10 mouse cellular contexts compared by ENCODE assay signal in the genomic region with DNA sequence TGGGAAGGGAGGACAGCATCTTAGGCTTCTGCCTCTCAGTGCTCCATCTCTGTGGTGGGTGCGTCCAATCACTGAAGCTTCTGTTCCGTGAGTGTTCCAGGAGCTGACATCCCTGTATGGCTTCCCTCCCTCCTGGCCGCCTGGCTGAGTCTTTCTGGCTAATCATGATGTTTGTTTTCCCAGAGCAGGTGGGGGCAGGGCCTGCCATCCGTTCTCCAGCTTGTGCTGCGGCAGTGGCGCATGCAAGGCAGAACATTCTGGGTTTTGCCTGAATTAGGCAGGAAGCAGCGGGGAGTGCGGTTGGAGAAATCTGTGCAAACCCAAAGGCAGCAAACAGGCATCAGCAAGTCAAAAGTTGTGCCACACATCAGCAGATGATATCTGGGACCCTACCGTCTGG. TPM values are rescaled to one million over a fixed set of nuclear protein-coding genes. Genes with fewer than 3 reads are reported as not detected.
A peak's percentile ranks its signal among the peaks of the same experiment; 100 is the strongest.
DNase-seq lines count a peak whose midpoint lies in the region; ATAC-seq lines count a peak whose summit lies in the region.
"Had no signal": no experiment of that assay in that cellular context is flagged by ENCODE, and none has a peak within 500 bp of the region (broad histone marks: within the 10 kb centered on the region; RNA-seq: fewer than 3 reads in every experiment).

No protein-coding gene starts in this region.

- H3K27me3 ChIP-seq in midbrain, embryonic 14.5 days (ENCODE audit: control insufficient read depth, insufficient read depth, low read length), result no peaks in the 10 kb centered on the region
- H3K27me3 ChIP-seq in midbrain, embryonic 15.5 days (replicated peaks), result no peaks in the 10 kb centered on the region
- H3K27me3 ChIP-seq in hindbrain, embryonic 12.5 days, result no peaks in the 10 kb centered on the region
- H3K27me3 ChIP-seq: lung, embryonic 15.5 days had no signal

- 56% methylated on average over 9 of the region's 9 CpGs for WGBS in midbrain, embryonic 14.5 days
- WGBS in midbrain, embryonic 15.5 days, result 45% methylated on average over 9 of the region's 9 CpGs
- 48% methylated on average over 9 of the region's 9 CpGs for WGBS in hindbrain, embryonic 12.5 days

- peak overlapping the region; percentile 20; the same call in 1 of the 2 replicates for H3K9ac ChIP-seq in midbrain, embryonic 14.5 days (replicated peaks; ENCODE audit: low read length)
- no peak overlapping the region for H3K9ac ChIP-seq in midbrain, embryonic 15.5 days
- H3K9ac ChIP-seq in hindbrain, embryonic 12.5 days, result no peak overlapping the region
- H3K9ac ChIP-seq: lung, embryonic 15.5 days had no signal

- peaks cover 20% of the 10 kb centered on the region for H3K4me1 ChIP-seq in midbrain, embryonic 14.5 days (ENCODE audit: control insufficient read depth, insufficient read depth, low read length)
- H3K4me1 ChIP-seq in midbrain, embryonic 15.5 days, result peaks cover 26% of the 10 kb centered on the region
- H3K4me1 ChIP-seq in hindbrain, embryonic 12.5 days, result peaks cover 36% of the 10 kb centered on the region

- 0 out of 2 replicates have a peak overlapping the region, but pooled peaks have one; percentile 8 for H3K27ac ChIP-seq in midbrain, embryonic 14.5 days (replicated peaks; ENCODE audit: low read depth, low read length)
- no peak overlapping the region for H3K27ac ChIP-seq in midbrain, embryonic 15.5 days
- H3K27ac ChIP-seq in hindbrain, embryonic 12.5 days, result peak overlapping the region; percentile 2; the same call in 1 of the 2 replicates
- H3K27ac ChIP-seq: lung, embryonic 15.5 days had no signal

- H3K9me3 ChIP-seq in midbrain, embryonic 14.5 days (ENCODE audit: control insufficient read depth, low read length), result no peaks in the 10 kb centered on the region
- no peaks in the 10 kb centered on the region for H3K9me3 ChIP-seq in midbrain, embryonic 15.5 days
- no peaks in the 10 kb centered on the region for H3K9me3 ChIP-seq in hindbrain, embryonic 12.5 days (replicated peaks)
- H3K9me3 ChIP-seq: lung, embryonic 15.5 days had no signal

- no peaks in the 10 kb centered on the region for H3K36me3 ChIP-seq in midbrain, embryonic 14.5 days (ENCODE audit: control insufficient read depth, insufficient read depth, low read length)
- H3K36me3 ChIP-seq in midbrain, embryonic 15.5 days (replicated peaks), result no peaks in the 10 kb centered on the region
- no peaks in the 10 kb centered on the region for H3K36me3 ChIP-seq in hindbrain, embryonic 12.5 days
- H3K36me3 ChIP-seq: lung, embryonic 15.5 days had no signal

- H3K4me3 ChIP-seq in midbrain, embryonic 14.5 days (replicated peaks; ENCODE audit: low read depth, low read length), result no peak overlapping the region
- H3K4me3 ChIP-seq in midbrain, embryonic 15.5 days, result no peak overlapping the region
- no peak overlapping the region for H3K4me3 ChIP-seq in hindbrain, embryonic 12.5 days
- H3K4me3 ChIP-seq: lung, embryonic 15.5 days had no signal

- ATAC-seq in midbrain, embryonic 14.5 days (ENCODE audit: low FRiP score, low TSS enrichment), result no peak
- no peak; the same call in 1 of the 2 replicates for ATAC-seq in midbrain, embryonic 15.5 days (replicated peaks)
- no peak for ATAC-seq in hindbrain, embryonic 12.5 days (ENCODE audit: low FRiP score)

- peak; percentile 46 for DNase-seq in midbrain, embryonic 14.5 days
- peak; percentile 71 for DNase-seq in left cerebral cortex, postnatal 25 days (ENCODE audit: low spot score in 2 of 2)
- peak; percentile 64 for DNase-seq in telencephalon, adult 2 months (ENCODE audit: low read depth, low spot score)
- DNase-seq in cerebellum, adult 11-12 months, result no peak
- no peak for DNase-seq in adipocyte (ENCODE audit: low spot score)
- DNase-seq: thymus, adult 2 months had no signal

- intact Hi-C loops in left cerebral cortex, postnatal 25 days (cut with DNase I), result no loop called here

- H3K4me2 ChIP-seq in midbrain, embryonic 14.5 days (ENCODE audit: low read length), result no peak overlapping the region
- H3K4me2 ChIP-seq in midbrain, embryonic 15.5 days, result no peak overlapping the region
- H3K4me2 ChIP-seq in hindbrain, embryonic 12.5 days (replicated peaks), result no peak overlapping the region
- H3K4me2 ChIP-seq: lung, embryonic 15.5 days had no signal

RNA-seq across cellular contexts. Expression of a gene that starts 20.9 kb away (rescaled TPM):
- polyA plus RNA-seq in midbrain, embryonic 14.5 days (2014; fragmentation: Nextera tagmentation; extraction: Ambion mirVana), result 22.0 and 28.4 TPM in 2 replicates
- 20.7 and 20.8 TPM in 2 replicates for polyA plus RNA-seq in midbrain, embryonic 15.5 days (2015; fragmentation: Nextera tagmentation; extraction: Ambion mirVana)
- polyA plus RNA-seq in hindbrain, embryonic 12.5 days (2016; fragmentation: Nextera tagmentation; extraction: Ambion mirVana), result 23.4 and 23.9 TPM in 2 replicates
- total RNA-seq in left cerebral cortex, postnatal 25 days (2021), result 10 to 100 TPM; 61.3 to 74.6 TPM

RNA-seq across cellular contexts. Expression of a gene that starts 39.0 kb away (rescaled TPM):
- polyA plus RNA-seq in midbrain, embryonic 14.5 days (2014; fragmentation: Nextera tagmentation; extraction: Ambion mirVana), result not detected in 2 replicates
- polyA plus RNA-seq in midbrain, embryonic 15.5 days (2015; fragmentation: Nextera tagmentation; extraction: Ambion mirVana), result 0.21 TPM in 1 of 2 replicates, not detected in the other
- not detected in 2 replicates for polyA plus RNA-seq in hindbrain, embryonic 12.5 days (2016; fragmentation: Nextera tagmentation; extraction: Ambion mirVana)
- not detected for total RNA-seq in left cerebral cortex, postnatal 25 days (2021)
- total RNA-seq: neutrophil, adult 5-6 weeks had no signal
- polyA plus RNA-seq: lung, embryonic 15.5 days; thymus, adult 2 months had no signal

Comparison
In these comparisons a context has a peak if more than half of its experiments do, and no peak if none do; other contexts are left out.
1. DNase-seq: peak in midbrain, embryonic 14.5 days (single experiment), left cerebral cortex, postnatal 25 days (2 of 2) and telencephalon, adult 2 months (single experiment); none in cerebellum, adult 11-12 months (single experiment) and adipocyte (single experiment).